Mouse (Mus musculus) adrenal gland, postnatal 10 days (tissue): ENCODE data around the gene Rtl8c. TPM values are rescaled to one million over a fixed set of nuclear protein-coding genes. Genes with fewer than 3 reads are reported as not detected.
"Not testable (repeated sequence)": the region's sequence is repeated elsewhere in the genome, so short reads cannot be mapped to it uniquely, and the experiment has no call there.

Experiments used
- DNase-seq: peaks from one replicate; pipeline ENCODE4 v3.0.0; 2021; ENCODE audit warnings: mixed read lengths
- long read RNA-seq, 2 experiments: library from polyadenylated mRNA; stranded (forward); transcript quantifications; one replicate each; pipeline ENCODE4 v2.0.0; 2021
- total RNA-seq, 2 experiments: library from RNA; stranded (reverse); gene quantifications; 2 replicates each; pipeline ENCODE4 v1.2.3; 2021

Rtl8c gene
- total RNA-seq, result 10 to 100 TPM; 83.5 to 86.7 TPM
- long read RNA-seq, experiment 1, partial matches to known transcripts, result 33 of 69 reads
- long read RNA-seq, experiment 1, other reads (novel, unspliced or antisense), result 32 of 69 reads
- long read RNA-seq, experiment 2, partial matches to known transcripts, result 19 of 43 reads
- long read RNA-seq, experiment 2, other reads (novel, unspliced or antisense), result 22 of 43 reads

DNA sequence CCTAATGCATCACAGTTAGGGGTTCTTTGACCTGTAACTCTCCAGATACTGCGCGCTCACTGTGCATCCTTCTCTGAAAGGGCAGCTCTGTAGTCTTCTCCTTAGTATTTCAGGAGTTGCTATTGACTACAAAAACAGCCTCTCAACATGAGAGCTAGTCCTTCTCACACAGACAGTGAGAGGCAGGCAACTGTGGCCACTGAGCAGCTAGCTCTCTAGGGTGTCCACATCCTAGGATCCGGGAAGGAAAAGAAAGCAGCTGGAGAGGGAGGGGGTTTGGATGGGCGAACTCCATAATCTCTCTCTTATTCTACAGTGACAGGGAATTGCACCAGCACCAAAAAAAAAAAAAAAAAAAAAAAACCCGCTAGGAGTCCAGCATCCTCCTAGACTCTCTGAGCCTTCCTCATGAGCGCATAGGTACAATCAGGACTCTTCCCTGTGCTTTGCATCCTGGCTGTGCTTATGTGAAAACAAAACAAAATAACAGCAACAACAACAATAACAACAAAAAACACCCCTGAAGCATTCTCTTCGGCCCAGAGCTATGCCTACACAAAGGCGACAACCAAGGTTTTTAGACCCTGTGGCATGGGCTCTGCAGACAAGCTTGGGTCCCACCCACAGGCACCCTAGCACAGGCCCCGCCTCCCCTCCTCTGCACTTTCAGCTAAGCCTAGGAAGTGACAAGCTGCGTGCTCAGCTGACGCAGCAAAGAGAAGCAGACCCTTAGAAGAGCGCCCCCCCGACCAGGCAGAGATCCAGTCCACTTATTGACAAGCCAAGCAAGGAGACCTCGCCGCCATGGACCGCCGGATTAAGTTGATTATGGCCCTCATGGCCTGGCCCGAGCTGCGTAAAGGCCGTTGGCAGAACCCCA lies at the start of gene Rtl8c:
Gene Rtl8c (plus strand): TSS at position 791 of the 880 bp plus-strand sequence.
- DNase-seq, result peak; percentile 78

DNA sequence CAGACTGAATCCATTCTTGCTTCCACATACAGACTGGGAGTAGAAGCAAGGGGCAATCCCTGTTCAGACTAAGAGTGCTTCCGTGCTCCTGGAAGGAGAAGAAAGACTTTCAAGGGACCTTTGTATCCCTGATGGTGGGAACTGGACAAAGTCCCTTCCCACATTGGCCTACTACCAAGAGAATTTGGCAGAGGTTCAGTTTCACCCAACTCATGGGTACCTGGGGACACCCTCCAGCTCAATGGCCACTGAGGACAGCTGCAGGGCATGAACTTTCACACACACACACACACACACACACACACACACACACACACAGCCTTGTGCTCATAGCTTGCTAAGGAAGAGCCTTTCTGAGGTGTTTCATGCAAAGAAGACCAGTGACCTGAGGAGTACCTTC lies 28.5 kb upstream of the Rtl8c start:
- peak; percentile 13 for DNase-seq

DNA sequence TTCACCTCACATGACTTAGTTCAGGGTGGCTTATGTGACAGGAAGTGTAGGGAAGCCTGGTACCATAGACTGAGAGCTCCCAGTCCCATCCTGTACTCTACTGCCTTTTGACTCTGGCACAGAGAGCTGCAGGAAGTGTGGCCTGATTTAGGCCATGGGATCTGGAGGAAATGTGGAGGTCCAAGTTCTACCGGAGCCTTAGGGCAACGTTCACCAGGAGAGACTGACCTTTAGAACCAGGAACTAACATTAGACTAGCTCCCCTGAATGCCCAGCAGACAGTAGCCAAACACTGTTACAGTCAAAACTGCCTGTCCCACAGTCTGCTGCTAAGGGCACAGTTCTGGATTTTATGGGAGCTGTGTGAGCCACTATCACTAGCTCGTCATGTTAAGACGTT lies 26.4 kb upstream of the Rtl8c start:
- not testable (repeated sequence) for DNase-seq

DNA sequence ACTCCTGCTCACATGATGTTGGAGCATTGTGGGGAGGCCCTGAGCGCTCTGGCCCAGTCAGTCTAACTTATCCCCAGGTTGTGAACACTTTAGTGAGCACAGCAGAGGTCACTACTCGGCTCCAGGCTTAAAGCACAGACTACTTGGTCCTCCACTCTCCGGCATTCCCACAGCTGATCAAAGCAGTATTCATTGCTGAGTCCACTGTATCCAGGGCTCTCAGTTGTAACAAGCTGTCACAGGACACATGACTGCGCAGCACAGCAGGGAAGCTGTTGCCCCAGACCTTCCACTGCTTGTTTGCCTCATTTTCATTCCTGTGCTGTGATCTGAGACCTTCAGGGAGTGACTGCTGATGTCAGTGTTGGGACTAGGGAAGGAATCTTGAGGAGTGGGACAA lies 24.4 kb upstream of the Rtl8c start:
- DNase-seq, result not testable (repeated sequence)

DNA sequence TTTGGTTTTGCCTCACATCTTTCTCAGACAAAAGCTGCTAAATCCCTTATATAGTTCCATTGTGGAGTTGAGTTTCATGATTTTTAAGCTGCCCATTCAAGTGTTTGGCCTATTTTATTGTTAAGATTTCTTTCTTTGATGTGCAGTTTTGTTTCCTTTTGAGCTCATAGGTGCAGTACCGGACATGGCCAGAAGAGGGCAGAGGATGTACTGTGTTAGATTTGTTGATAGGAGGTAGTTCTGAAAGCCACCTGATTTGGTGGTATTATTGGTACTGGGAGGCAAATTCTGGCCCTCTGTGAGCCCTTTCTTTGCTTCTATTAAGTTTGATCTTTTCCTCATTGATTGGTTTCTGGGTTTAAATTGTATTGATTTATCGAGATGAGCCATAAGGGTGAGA lies 7.8 kb upstream of the Rtl8c start:
- DNase-seq, result peak; percentile 72

DNA sequence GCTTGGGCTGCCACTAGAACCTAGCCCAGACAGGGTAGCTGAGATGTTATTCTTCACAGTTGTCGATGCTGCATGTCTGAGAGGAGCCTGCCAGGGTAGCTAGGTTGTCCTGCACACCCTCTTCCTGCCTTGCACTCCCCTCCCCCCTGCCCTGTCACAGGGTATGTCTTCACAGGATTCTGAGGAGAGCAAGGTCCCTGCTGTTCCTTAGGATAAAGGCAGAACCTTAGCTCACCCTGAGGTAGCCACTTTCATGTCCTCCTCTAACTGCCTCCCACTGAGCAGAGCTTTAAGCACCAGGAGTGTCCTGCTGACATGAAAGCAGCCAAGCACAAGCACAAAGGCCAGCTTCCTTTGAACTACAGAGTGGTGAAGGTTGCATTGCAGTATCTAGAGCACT lies 1.7 kb upstream of the Rtl8c start:
- not testable (repeated sequence) for DNase-seq

DNA sequence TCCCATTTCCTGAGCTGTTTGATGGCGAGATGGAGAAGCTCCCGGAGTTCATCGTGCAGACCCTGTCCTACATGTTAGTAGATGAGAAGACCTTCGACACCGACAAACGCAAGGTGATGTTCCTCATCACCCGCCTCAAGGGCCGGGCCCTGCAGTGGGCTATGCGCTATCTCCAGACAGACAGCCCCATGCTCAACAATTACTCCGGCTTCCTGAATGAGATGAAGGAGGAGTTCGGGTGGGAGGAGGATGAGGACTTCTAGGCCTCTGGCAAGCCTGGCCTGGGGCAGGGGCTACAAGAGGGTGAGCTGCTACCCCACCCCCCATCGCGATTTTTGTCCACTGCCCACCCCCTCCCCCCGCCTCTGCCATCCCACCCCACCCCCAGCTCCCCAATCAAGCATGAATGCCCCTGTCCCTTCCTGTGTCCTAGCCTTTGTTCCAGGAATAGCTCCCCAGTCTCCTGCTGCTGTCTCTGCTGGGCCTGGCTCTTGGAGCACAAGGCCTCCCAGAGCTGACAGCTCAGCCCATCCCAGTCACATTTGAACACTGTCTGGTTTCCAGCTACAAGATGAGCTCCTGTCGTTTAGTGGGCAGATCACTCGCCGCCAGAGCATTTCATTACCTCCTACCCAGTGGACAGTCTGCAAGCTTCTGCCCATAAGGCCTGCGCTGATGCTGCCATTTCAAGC lies 436 bp downstream of the Rtl8c start:
- peak; percentile 4 for DNase-seq

DNA sequence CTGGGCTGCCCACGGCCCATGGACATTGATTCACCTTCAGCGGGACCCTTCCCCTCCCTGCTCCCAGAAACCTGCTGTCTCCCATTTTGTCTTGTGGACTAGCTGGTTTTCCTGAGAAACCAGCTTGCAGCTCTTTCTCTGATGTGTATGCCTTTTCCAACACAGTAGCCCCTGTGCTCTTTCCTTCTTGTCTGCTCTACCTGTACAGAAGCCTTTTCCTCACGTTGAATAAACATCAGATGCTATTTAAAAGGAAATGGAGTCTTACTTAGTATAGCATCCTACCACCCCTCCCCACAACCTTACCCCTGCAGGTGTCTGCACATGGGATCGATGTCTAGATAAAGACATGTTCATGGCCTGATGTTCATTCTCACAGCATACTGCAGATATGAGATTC lies 1.0 kb downstream of the Rtl8c start, which contains the start of gene Gm14597:
Gene Gm14597 (minus strand): TSS at position 101 of the 400 bp plus-strand sequence.
- DNase-seq, result not testable (repeated sequence)

DNA sequence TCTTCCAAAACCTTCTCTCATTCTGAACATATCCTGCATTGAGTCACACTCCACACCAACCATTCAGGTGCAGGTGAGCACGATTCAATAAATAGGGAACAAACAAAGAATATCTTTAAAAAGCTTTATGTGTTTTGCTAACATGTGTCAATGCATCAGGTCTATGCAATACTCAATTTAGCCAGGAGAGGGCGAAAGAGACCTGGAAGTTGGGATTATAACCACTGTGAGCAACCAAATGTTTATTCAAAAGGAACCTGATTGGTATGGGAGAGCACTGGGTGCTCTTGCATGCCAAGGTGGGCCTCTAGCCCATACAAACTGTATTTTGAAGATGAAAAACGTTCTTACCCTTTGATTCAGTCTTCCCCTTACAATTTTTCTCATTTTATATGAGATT lies 2.7 kb downstream of the Rtl8c start:
- DNase-seq, result peak; percentile 78

DNA sequence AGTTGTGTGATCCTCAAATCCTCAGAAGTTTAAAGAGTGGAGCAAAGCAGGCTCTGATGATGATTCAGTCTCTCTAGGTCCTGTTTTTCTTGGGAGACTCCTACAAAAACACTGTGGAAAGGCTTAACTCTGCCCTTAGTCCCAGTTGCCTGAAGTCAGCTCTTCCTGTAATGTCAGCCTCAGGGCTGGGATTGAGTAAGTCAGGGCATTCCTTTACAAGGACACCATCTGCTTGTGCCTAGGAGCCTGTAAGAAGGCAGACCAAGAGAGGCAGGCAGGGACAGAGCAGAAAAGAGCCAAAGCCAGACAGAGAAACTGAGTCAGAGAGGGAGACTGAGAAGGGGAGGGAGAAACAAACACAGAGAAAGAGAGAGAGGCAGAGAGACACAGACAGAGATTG lies 3.6 kb downstream of the Rtl8c start:
- not testable (repeated sequence) for DNase-seq

DNA sequence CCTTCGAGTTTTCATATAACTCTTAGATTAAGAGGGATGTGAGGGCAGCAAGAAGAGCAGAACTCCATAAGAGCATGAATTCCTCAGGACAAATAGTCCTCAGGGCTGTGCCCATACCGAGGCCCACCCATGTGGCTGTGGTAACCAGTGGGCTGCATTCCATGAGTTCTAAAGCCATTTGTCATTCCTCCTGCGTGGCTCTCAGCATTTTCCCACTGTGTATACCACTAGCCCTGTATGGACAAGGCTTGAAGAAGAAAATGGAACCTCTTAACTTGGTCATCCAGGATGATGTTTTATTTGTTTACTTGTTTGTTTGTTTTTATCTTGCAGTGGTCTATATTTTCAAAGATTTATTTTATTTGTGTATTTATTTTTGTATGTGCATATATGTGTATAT lies 30.3 kb downstream of the Rtl8c start:
- DNase-seq, result not testable (repeated sequence)

DNA sequence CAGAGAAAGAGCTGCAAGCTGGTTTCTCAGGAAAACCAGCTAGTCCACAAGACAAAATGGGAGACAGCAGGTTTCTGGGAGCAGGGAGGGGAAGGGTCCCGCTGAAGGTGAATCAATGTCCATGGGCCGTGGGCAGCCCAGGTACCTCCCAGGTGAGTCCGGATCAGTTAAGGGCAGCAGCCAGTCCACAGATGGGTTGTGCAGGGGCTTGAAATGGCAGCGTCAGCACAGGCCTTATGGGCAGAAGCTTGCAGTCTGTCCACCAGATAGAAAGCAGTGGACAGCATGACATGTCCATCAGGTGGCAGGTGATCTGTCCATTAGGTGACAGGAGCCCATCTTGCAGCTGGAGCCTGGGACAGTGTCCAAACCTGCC lies 34.8 kb downstream of the Rtl8c start:
- not testable (repeated sequence) for DNase-seq

DNA sequence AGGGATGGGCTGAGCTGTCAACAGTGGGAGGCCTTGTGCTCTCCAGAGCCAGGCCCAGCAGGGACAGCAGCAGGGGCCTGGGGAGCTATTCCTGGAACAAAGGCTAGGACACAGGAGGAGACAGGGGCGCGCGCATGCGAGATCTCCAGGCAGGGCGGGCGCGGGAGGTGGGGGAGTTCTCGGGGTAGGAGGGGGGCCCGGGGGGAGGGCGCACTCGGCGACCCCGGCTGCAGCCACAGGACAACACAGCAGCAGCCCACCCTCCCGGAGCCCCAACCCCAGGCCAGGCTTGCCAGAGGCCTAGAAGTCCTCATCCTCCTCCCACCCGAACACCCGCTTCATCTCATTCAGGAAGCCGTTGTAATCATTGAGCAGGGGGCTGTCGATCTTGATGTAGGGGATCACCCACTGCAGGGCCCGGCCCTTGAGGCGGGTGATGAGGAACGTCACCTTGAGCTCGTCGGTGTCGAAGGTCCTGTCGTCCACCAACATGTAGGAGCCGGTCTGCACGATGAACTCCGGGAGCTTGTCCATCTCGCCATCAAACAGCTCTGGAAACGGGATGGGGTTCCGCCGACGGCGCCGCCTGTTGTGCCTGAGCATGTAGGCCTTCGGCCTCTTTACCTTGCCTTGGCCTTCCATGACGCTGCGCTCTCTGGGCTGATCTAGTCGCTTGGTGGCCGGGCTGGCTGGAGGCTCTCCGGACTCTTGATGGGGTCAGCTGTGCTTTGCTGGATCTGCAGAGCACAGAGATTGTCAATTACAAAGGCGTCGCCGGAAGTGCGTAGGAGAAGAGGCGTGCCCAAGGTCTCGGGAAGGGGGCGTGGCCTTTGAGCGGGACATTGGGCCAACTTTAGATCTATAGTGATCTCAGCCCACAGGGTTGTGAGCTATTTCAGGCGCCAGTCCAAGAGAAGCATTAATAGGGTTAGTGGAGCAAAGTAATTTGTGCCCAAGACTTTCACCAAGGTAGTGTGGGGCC lies 35.4 kb downstream of the Rtl8c start, which contains the start of gene Rtl8a:
Gene Rtl8a (minus strand): TSS at position 703 of the 982 bp plus-strand sequence.
- peak; percentile 87 for DNase-seq

DNA sequence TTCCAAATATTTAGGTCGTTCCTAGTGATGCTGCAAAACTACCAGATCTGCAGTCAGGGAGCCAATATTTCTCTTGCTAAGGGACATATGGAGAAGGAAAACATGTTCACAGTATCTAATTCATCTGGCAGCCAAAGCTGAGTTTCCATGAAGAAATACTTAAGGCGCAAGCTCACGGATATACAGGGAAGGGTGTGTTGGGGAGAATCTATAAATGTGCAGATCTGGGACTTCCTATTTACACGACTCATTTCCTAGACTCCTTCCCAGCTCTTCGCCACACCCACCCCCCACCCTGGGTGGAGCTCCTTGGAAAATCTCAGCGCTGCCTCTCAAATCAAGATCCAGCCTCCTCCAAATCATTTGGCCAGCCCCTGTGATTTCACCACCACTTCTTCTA lies 38.1 kb downstream of the Rtl8c start:
- DNase-seq, result peak; percentile 3

DNA sequence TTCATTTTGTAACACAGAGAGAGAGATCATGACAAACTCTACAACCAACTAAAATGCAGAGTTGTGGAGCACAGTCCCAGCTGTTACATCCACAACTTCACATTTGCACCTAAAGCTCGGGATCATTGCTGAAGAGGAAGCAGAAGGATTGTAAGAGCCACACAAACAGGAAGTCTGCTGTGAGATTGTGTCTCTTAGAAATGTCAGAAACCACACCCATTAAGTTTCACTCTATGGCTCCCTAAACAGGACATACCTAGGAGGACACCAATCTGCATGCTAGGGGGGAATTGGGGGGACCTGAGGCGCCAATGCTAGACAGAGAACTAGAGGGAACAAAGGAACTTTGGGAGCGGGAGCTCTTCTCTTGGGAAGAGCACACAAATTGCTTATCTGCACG lies 45.1 kb downstream of the Rtl8c start:
- not testable (repeated sequence) for DNase-seq

Other genes with a start within 250 kb of the Rtl8c start
- 10 to 100 TPM; 25.7 to 29.2 TPM for gene Mospd1, start 237.5 kb upstream of the Rtl8c start, total RNA-seq
- gene Etd, start 173.1 kb upstream of the Rtl8c start, total RNA-seq, result not detected
- not detected for gene Gm14597, start 947 bp downstream of the Rtl8c start, total RNA-seq
- gene Rtl8a, start 35.6 kb downstream of the Rtl8c start, total RNA-seq, result 100 to 1,000 TPM; 140 to 145 TPM
- 10 to 100 TPM; 87.7 to 93.6 TPM for gene Rtl8b, start 62.4 kb downstream of the Rtl8c start, total RNA-seq
- not detected for gene 4930502E18Rik, start 116.8 kb downstream of the Rtl8c start, total RNA-seq
- gene 1700013H16Rik, start 149.8 kb downstream of the Rtl8c start, total RNA-seq, result not detected
- not detected for gene Zfp36l3, start 168.4 kb downstream of the Rtl8c start, total RNA-seq
- 1 to 10 TPM; 1.3 to 1.4 TPM for gene Xlr, start 189.7 kb downstream of the Rtl8c start, total RNA-seq